Mouse (Mus musculus) midbrain, embryonic 11.5 days (tissue): Measurements from ENCODE around the gene Trim67. TPM values are rescaled to one million over a fixed set of nuclear protein-coding genes. Genes with fewer than 3 reads are reported as not detected.
A peak's percentile ranks its signal among the peaks of the same experiment; 100 is the strongest.

Experiments
- ATAC-seq: fragments of 200-750 bp; cut with Nextera tagmentation; 2 replicates; pipeline ENCODE4 v1.8.0; 2017; ENCODE audit warnings: moderate TSS enrichment, moderate library complexity; ENCODE audit not compliant: low FRiP score
- DNase-seq: peaks from one replicate; pipeline ENCODE4 v3.0.0; 2015; ENCODE audit warnings: low spot score; ENCODE audit errors: missing footprints
- H3K27ac ChIP-seq: fragments of 300-500 bp; sonication (generic); 2 replicates; pipeline ENCODE4 v1.5.1; 2014; ENCODE audit warnings: low read depth, low read length
- H3K27me3 ChIP-seq: fragments of 300-500 bp; sonication (generic); 2 replicates; pipeline ENCODE4 v1.6.1; 2014; ENCODE audit warnings: mild to moderate bottlenecking, low read length, moderate library complexity, mixed read lengths; ENCODE audit not compliant: control insufficient read depth, insufficient read depth
- H3K36me3 ChIP-seq: fragments of 300-500 bp; sonication (generic); 2 replicates; pipeline ENCODE4 v1.6.1; 2014; ENCODE audit warnings: mild to moderate bottlenecking, low read length, moderate library complexity, mixed read lengths; ENCODE audit not compliant: control insufficient read depth, insufficient read depth
- H3K4me1 ChIP-seq: fragments of 300-500 bp; sonication (generic); 2 replicates; pipeline ENCODE4 v1.6.1; 2014; ENCODE audit warnings: low read length; ENCODE audit not compliant: control insufficient read depth, insufficient read depth
- H3K4me2 ChIP-seq: fragments of 300-500 bp; sonication (generic); 2 replicates; pipeline ENCODE4 v1.6.1; 2014; ENCODE audit warnings: mild to moderate bottlenecking, moderate library complexity
- H3K4me3 ChIP-seq: fragments of 300-500 bp; sonication (generic); 2 replicates; pipeline ENCODE4 v1.5.1; 2014; ENCODE audit warnings: low read depth, low read length
- H3K9ac ChIP-seq: fragments of 300-500 bp; sonication (generic); 2 replicates; pipeline ENCODE4 v1.6.1; 2014; ENCODE audit warnings: low read length
- H3K9me3 ChIP-seq: fragments of 300-500 bp; sonication (generic); 2 replicates; pipeline ENCODE4 v1.6.1; 2016; ENCODE audit warnings: low read length; ENCODE audit not compliant: control insufficient read depth
- WGBS: fragments of 180-500 bp; shearing (Covaris S2); extraction: QIAGEN DNeasy Blood & Tissue Kit; methylation state at CpG from one replicate; pipeline ENCODE4 v1.1.7; 2014; 5-methylcytosine and 5-hydroxymethylcytosine counted together
- polyA plus RNA-seq: library from polyadenylated mRNA; unstranded; fragments of >200 nt; fragmentation: Nextera tagmentation; extraction: Ambion mirVana; gene quantifications from 2 replicates; pipeline ENCODE4 v1.2.1, GENCODE M21; 2014

The Trim67 gene
- polyA plus RNA-seq, 1 experiment from 2014 or later: 3.3 TPM

DNA sequence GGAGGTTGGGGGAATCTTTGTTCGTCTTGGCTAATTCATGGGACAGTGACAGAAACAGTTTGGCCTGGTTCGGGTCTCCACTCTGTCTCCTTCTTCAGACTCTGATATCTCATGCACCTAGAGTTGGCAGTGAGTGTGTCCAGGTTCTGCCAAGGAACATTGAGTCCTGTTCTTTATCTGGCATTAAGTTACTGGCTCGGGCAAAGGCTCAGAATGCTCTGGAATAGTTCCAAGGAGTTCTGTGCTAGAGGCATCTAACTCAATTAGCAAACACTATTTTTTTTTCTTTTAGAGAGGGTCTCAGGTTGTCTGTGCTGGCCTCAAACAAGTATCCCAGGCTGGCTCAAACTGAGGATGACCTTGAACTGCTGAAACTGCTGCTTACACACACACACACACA, 24.5 kb downstream of the Trim67 start:
- WGBS: 94% methylated on average over 3 of the region's 3 CpGs
- Histone ChIP-seq H3K4me1 (no peaks in the 10 kb centered on the region), H3K4me3 (no peak overlapping the region), H3K27me3 (no peaks in the 10 kb centered on the region), H3K9ac (no peak overlapping the region), H3K4me2 (no peak overlapping the region), H3K27ac (no peak overlapping the region), H3K36me3 (no peaks in the 10 kb centered on the region; the same call in 1 of the 2 replicates), H3K9me3 (peaks cover 5% of the 10 kb centered on the region; the same call in 1 of the 2 replicates)
- DNase-seq: no peak
- no peak for ATAC-seq

- Histone ChIP-seq H3K27me3 (no peaks in the 10 kb centered on the region), H3K4me2 (no peak overlapping the region), H3K9ac (no peak overlapping the region), H3K9me3 (peaks cover 5% of the 10 kb centered on the region; the same call in 1 of the 2 replicates), H3K4me1 (no peaks in the 10 kb centered on the region), H3K27ac (no peak overlapping the region), H3K4me3 (no peak overlapping the region), H3K36me3 (no peaks in the 10 kb centered on the region; the same call in 1 of the 2 replicates)
- WGBS: 74% methylated on average over 6 of the region's 6 CpGs
- DNase-seq (no peak), ATAC-seq (no peak)
These were observed 26.8 kb downstream of the Trim67 start for GRCm38 (mm10) chr8:124819612-124820115.

- H3K27ac ChIP-seq: no peak overlapping the region
- DNase-seq (no peak), ATAC-seq (no peak)
- H3K4me3 ChIP-seq: no peak overlapping the region
- WGBS: 78% methylated on average over 11 of the region's 11 CpGs
- no peak overlapping the region for H3K9ac ChIP-seq
- H3K27me3 ChIP-seq: no peaks in the 10 kb centered on the region
- no peaks in the 10 kb centered on the region for H3K4me1 ChIP-seq
- no peak overlapping the region for H3K4me2 ChIP-seq
- no peaks in the 10 kb centered on the region; the same call in 1 of the 2 replicates for H3K36me3 ChIP-seq
- H3K9me3 ChIP-seq: peaks cover 5% of the 10 kb centered on the region; the same call in 1 of the 2 replicates
These were observed 27.2 kb downstream of the Trim67 start for GRCm38 (mm10) chr8:124820125-124820524.

- no peak overlapping the region for H3K4me3 ChIP-seq
- H3K27ac ChIP-seq: no peak overlapping the region
- H3K9ac ChIP-seq: no peak overlapping the region
- no peaks in the 10 kb centered on the region for H3K4me1 ChIP-seq
- 86% methylated on average over 6 of the region's 6 CpGs for WGBS
- no peaks in the 10 kb centered on the region for H3K9me3 ChIP-seq
- no peaks in the 10 kb centered on the region for H3K27me3 ChIP-seq
- DNase-seq: no peak
- H3K4me2 ChIP-seq: no peak overlapping the region
- H3K36me3 ChIP-seq: no peaks in the 10 kb centered on the region
- ATAC-seq: no peak
These were observed 30.6 kb downstream of the Trim67 start for GRCm38 (mm10) chr8:124823497-124823896.

- H3K27me3 ChIP-seq: no peaks in the 10 kb centered on the region
- no peaks in the 10 kb centered on the region for H3K36me3 ChIP-seq
- H3K4me1 ChIP-seq: no peaks in the 10 kb centered on the region
- ATAC-seq (no peak), DNase-seq (peak; percentile 49)
- no peak overlapping the region for H3K9ac ChIP-seq
- no peak overlapping the region for H3K4me3 ChIP-seq
- H3K27ac ChIP-seq: no peak overlapping the region
- 16% methylated on average over 7 of the region's 7 CpGs for WGBS
- no peak overlapping the region for H3K4me2 ChIP-seq
- H3K9me3 ChIP-seq: no peaks in the 10 kb centered on the region
These were observed 33.8 kb downstream of the Trim67 start for GRCm38 (mm10) chr8:124826658-124827057.

DNA sequence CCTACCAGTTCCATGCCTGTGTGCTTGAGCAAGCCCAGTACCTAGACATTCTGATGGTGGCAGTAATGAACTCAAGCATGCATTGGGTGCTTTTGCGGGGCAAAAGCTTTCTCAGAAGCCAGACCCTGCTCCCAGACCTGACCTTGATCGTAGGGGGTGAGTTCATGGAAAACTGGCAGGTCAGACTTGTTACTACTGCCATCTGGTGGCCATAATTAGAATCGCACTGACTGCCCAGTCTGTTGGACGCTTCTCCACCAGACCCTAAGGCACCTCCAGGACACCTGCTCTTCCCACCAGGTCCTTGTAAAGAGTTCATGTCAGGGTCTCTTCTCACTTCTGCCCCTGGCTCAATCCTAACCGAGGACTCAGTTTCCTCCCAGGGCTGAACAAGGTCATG, 34.5 kb downstream of the Trim67 start:
- Histone ChIP-seq H3K4me1 (no peaks in the 10 kb centered on the region), H3K9me3 (no peaks in the 10 kb centered on the region), H3K27ac (no peak overlapping the region), H3K4me2 (no peak overlapping the region), H3K36me3 (no peaks in the 10 kb centered on the region), H3K27me3 (no peaks in the 10 kb centered on the region), H3K9ac (no peak overlapping the region), H3K4me3 (no peak overlapping the region)
- DNase-seq (peak; percentile 97), ATAC-seq (0 out of 2 replicates have a peak, but pooled peaks have one; percentile 35)
- under 1% methylated on average over 5 of the region's 5 CpGs for WGBS

GRCm38 (mm10) chr8:124828561-124829240, 35.8 kb downstream of the Trim67 start:
- DNase-seq (peak; percentile 54), ATAC-seq (no peak)
- Histone ChIP-seq H3K27me3 (no peaks in the 10 kb centered on the region), H3K9me3 (no peaks in the 10 kb centered on the region), H3K4me2 (no peak overlapping the region), H3K27ac (no peak overlapping the region), H3K36me3 (no peaks in the 10 kb centered on the region), H3K4me1 (no peaks in the 10 kb centered on the region), H3K4me3 (no peak overlapping the region), H3K9ac (no peak overlapping the region)
- WGBS: 86% methylated on average over 24 of the region's 24 CpGs

- no peak overlapping the region for H3K4me2 ChIP-seq
- H3K4me3 ChIP-seq: no peak overlapping the region
- H3K36me3 ChIP-seq: no peaks in the 10 kb centered on the region
- WGBS: 86% methylated on average over 13 of the region's 13 CpGs
- H3K27ac ChIP-seq: no peak overlapping the region
- no peaks in the 10 kb centered on the region for H3K27me3 ChIP-seq
- DNase-seq (peak; percentile 59), ATAC-seq (no peak)
- H3K9me3 ChIP-seq: no peaks in the 10 kb centered on the region
- H3K9ac ChIP-seq: no peak overlapping the region
- H3K4me1 ChIP-seq: no peaks in the 10 kb centered on the region
These were observed 37.2 kb downstream of the Trim67 start for GRCm38 (mm10) chr8:124830050-124830449.

DNA sequence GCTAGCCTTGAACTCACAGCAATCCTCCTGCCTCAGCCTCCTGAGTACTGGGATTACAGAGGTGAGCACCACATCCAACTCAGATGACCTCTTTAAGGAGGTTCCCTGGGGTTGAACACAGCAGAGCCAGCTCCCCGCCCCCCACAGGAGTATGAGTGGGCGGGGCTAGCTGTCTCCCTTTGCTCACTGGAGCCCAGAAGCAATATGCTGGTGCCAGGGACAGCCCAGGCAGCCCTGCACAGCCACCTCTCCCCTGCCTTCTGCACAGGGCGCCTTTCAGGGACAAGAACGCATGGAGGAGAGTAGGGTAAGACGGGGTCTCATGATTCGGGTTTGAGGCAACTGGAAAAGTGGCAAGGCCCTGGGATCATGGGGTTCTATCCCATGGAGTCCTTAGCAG, 38.6 kb downstream of the Trim67 start:
- no peaks in the 10 kb centered on the region for H3K27me3 ChIP-seq
- H3K4me2 ChIP-seq: no peak overlapping the region
- no peaks in the 10 kb centered on the region for H3K4me1 ChIP-seq
- H3K9ac ChIP-seq: no peak overlapping the region
- ATAC-seq (no peak), DNase-seq (no peak)
- H3K4me3 ChIP-seq: no peak overlapping the region
- H3K9me3 ChIP-seq: no peaks in the 10 kb centered on the region
- H3K27ac ChIP-seq: no peak overlapping the region
- H3K36me3 ChIP-seq: no peaks in the 10 kb centered on the region
- 78% methylated on average over 6 of the region's 6 CpGs for WGBS
